Mouse (Mus musculus) brain, embryonic 14.5 days (tissue): ENCODE measurements around the gene Fbxl2.

ENCODE experiments used
- CTCF ChIP-seq: fragments of 200-500 bp; IDR thresholded peaks from 2 replicates; pipeline ENCODE4 v1.5.1; 2012; ENCODE audit warnings: inconsistent platforms, mild to moderate bottlenecking, moderate library complexity, borderline replicate concordance; ENCODE audit not compliant: insufficient read depth, insufficient read length; ENCODE audit errors: extremely low read depth
- POLR2A ChIP-seq: fragments of 200-500 bp; IDR thresholded peaks from 2 replicates; pipeline ENCODE4 v1.6.1; 2012; ENCODE audit warnings: mild to moderate bottlenecking, inconsistent platforms, borderline replicate concordance; ENCODE audit not compliant: poor library complexity, insufficient read depth, insufficient read length, severe bottlenecking; ENCODE audit errors: extremely low read depth

GRCm38 (mm10) chr9:113966838-113967237 is 79.2 kb downstream of the Fbxl2 start:
- TF ChIP-seq CTCF: no peak
- TF ChIP-seq POLR2A: no peak
